Mouse (Mus musculus): ENCODE results near the gene Olfr1373.
"Not testable (repeated sequence)": the region's sequence is repeated elsewhere in the genome, so short reads cannot be mapped to it uniquely, and the experiment has no call there.

DNA sequence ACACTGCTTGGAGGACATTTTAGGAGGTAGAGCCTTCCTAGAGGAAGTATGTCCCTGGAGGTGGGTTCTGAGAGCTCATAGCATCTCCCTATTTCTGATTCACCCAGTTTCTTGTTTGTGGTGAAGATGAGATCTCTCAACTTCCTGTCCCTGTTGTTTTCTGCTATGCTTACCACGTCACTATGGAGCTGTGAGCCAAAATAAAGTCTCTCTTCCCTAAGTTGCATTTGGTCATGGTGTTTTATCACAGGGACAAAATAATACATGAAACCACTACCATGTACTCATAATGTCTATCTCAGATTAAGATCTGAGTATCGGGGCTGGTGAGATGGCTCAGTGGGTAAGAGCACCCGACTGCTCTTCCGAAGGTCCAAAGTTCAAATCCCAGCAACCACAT, 35.3 kb upstream of the Olfr1373 start:
- not testable (repeated sequence) for TF ChIP-seq CTCF, POLR2A (IDR thresholded peaks at IDR 0.05; ENCODE audit: insufficient read depth, low read depth, low read length)

Data from olfactory bulb, adult 2 months (tissue).